Mouse (Mus musculus) layer of hippocampus, postnatal 36 days (tissue): ENCODE data around the gene Bod1. TPM values are rescaled to one million over a fixed set of nuclear protein-coding genes. Genes with fewer than 3 reads are reported as not detected.
A peak's percentile ranks its signal among the peaks of the same experiment; 100 is the strongest.

Experiments
- DNase-seq, 2 experiments: peaks; one replicate each; pipeline ENCODE4 v3.0.0; 2022
- total RNA-seq, 2 experiments: library from RNA; stranded (reverse); gene quantifications; 2 replicates each; pipeline ENCODE4 v1.2.3; 2021

The Bod1 gene
- total RNA-seq, 2 experiments from 2014 or later = 96.5 to 101 TPM

GRCm38 (mm10) chr11:31669172-31669869 is 2.4 kb downstream of the Bod1 start:
- no peak for DNase-seq

- DNase-seq = no peak
Measured at GRCm38 (mm10) chr11:31664186-31664585, 7.5 kb downstream of the Bod1 start.

GRCm38 (mm10) chr11:31663501-31663900 is 8.2 kb downstream of the Bod1 start:
- no peak for DNase-seq

- no peak for DNase-seq
Measured at GRCm38 (mm10) chr11:31662872-31663446, 8.7 kb downstream of the Bod1 start.

GRCm38 (mm10) chr11:31662214-31662613 is 9.5 kb downstream of the Bod1 start:
- no peak for DNase-seq

GRCm38 (mm10) chr11:31657806-31658175 is 13.9 kb downstream of the Bod1 start:
- DNase-seq = no peak

- DNase-seq = no peak
Measured at GRCm38 (mm10) chr11:31657168-31657805, 14.4 kb downstream of the Bod1 start.

GRCm38 (mm10) chr11:31649507-31649906 is 22.2 kb downstream of the Bod1 start:
- DNase-seq = no peak

- DNase-seq = no peak
Measured at GRCm38 (mm10) chr11:31647268-31647667, 24.4 kb downstream of the Bod1 start.

GRCm38 (mm10) chr11:31646571-31646970 is 25.1 kb downstream of the Bod1 start:
- DNase-seq = no peak

GRCm38 (mm10) chr11:31643120-31643519 is 28.6 kb downstream of the Bod1 start:
- DNase-seq = no peak

- no peak for DNase-seq
Measured at GRCm38 (mm10) chr11:31641066-31641810, 30.4 kb downstream of the Bod1 start.

- no peak for DNase-seq
Measured at GRCm38 (mm10) chr11:31640187-31640586, 31.5 kb downstream of the Bod1 start.

GRCm38 (mm10) chr11:31637788-31638373 is 33.8 kb downstream of the Bod1 start:
- peak; percentile 52 to 65 for DNase-seq

GRCm38 (mm10) chr11:31628700-31629099 is 43.0 kb downstream of the Bod1 start:
- DNase-seq = no peak

- DNase-seq = no peak
Measured at GRCm38 (mm10) chr11:31620796-31621195, 50.9 kb downstream of the Bod1 start.

GRCm38 (mm10) chr11:31617797-31618196 is 53.9 kb downstream of the Bod1 start:
- DNase-seq = no peak

GRCm38 (mm10) chr11:31617236-31617635 is 54.4 kb downstream of the Bod1 start:
- DNase-seq = no peak

- no peak for DNase-seq
Measured at GRCm38 (mm10) chr11:31616722-31617121, 55.0 kb downstream of the Bod1 start.
